Mouse (Mus musculus) heart, postnatal 36 days (tissue): ENCODE results near the gene Rnf10. TPM values are rescaled to one million over a fixed set of nuclear protein-coding genes. Genes with fewer than 3 reads are reported as not detected.

Experiments used
- DNase-seq, 2 experiments: peaks; one replicate each; pipeline ENCODE4 v3.0.0; 2021 to 2022
- intact Hi-C: fragments of 180-260 bp; cut with DNase I; formaldehyde crosslinking; loops from one replicate; pipeline ENCODE4 v1.15.1; 2025
- total RNA-seq, 2 experiments: library from RNA; stranded (reverse); gene quantifications; 2 replicates each; pipeline ENCODE4 v1.2.3; 2021

Gene Rnf10
- total RNA-seq, 2 experiments from 2014 or later: 378 to 424 TPM

GRCm38 (mm10) chr5:115207892-115208291, 64.8 kb downstream of the Rnf10 start:
- intact Hi-C loops: no loop called here
- no peak for DNase-seq

GRCm38 (mm10) chr5:115207244-115207643, 65.5 kb downstream of the Rnf10 start:
- intact Hi-C loops: no loop called here
- no peak for DNase-seq

GRCm38 (mm10) chr5:115204562-115205311, 68.0 kb downstream of the Rnf10 start:
- intact Hi-C loops: no loop called here
- peak; percentile 61 to 66 for DNase-seq

GRCm38 (mm10) chr5:115203735-115204561, 68.8 kb downstream of the Rnf10 start:
- DNase-seq: peak; percentile 50 to 51
- intact Hi-C loops: loop anchor here (2.0 kb wide), 1 partner anchor 15 kb away; no protein-coding TSS in a partner anchor

- intact Hi-C loops: no loop called here
- DNase-seq: no peak
Observed at GRCm38 (mm10) chr5:115194626-115195221, 78.0 kb downstream of the Rnf10 start.

GRCm38 (mm10) chr5:115193669-115194625, 78.8 kb downstream of the Rnf10 start, which contains the start of gene Cabp1:
Cabp1 (minus strand) TSS chr5:115194381.
- intact Hi-C loops: no loop called here
- peak in 1 of 2 experiments; percentile 48 for DNase-seq

- DNase-seq: peak; percentile 64 to 66
- intact Hi-C loops: no loop called here
Observed at GRCm38 (mm10) chr5:115193226-115193625, 79.5 kb downstream of the Rnf10 start.

GRCm38 (mm10) chr5:115192828-115193195, 79.9 kb downstream of the Rnf10 start:
- DNase-seq: no peak
- intact Hi-C loops: no loop called here

GRCm38 (mm10) chr5:115191880-115192827, 80.5 kb downstream of the Rnf10 start:
- no peak for DNase-seq
- intact Hi-C loops: no loop called here

Other genes starting within 250 kb of the Rnf10 start
- not detected for gene Gm10401, start 174.6 kb downstream of the Rnf10 start, total RNA-seq
- 100 to 1,000 TPM; 203 to 239 TPM for gene Acads, start 153.6 kb downstream of the Rnf10 start, total RNA-seq
- gene Unc119b, start 137.9 kb downstream of the Rnf10 start, total RNA-seq: 10 to 100 TPM; 17.7 to 21.3 TPM
- gene Mlec, start 114.7 kb downstream of the Rnf10 start, total RNA-seq: 10 to 100 TPM; 73.4 to 93.0 TPM
- 1 to 10 TPM; 1.8 to 3.2 TPM for gene Cabp1, start 78.5 kb downstream of the Rnf10 start, total RNA-seq
- 10 to 100 TPM; 31.5 to 35.5 TPM for gene Pop5, start 37.1 kb downstream of the Rnf10 start, total RNA-seq
- gene Coq5, start 6.8 kb upstream of the Rnf10 start, total RNA-seq: 100 to 1,000 TPM; 137 to 167 TPM
- gene Dynll1, start 28.1 kb upstream of the Rnf10 start, total RNA-seq: 10 to 100 TPM; 71.9 to 88.5 TPM
- 10 to 100 TPM; 16.0 to 18.1 TPM for gene Srsf9, start 54.3 kb upstream of the Rnf10 start, total RNA-seq
- 10 to 100 TPM; 17.6 to 18.6 TPM for gene Gatc, start 68.3 kb upstream of the Rnf10 start, total RNA-seq
- 10 to 100 TPM; 22.8 to 27.6 TPM for gene Triap1, start 68.3 kb upstream of the Rnf10 start, total RNA-seq
- gene Cox6a1, start 76.1 kb upstream of the Rnf10 start, total RNA-seq: 100 to 1,000 TPM; 253 to 261 TPM
- gene Msi1, start 156.7 kb upstream of the Rnf10 start, total RNA-seq: 1 to 10 TPM in 1 of 2 experiments, under 1 TPM in 1; 0.92 to 1.2 TPM
- gene Pla2g1b, start 193.4 kb upstream of the Rnf10 start, total RNA-seq: not detected
- gene Sirt4, start 211.8 kb upstream of the Rnf10 start, total RNA-seq: 10 to 100 TPM; 17.9 to 18.1 TPM
- 10 to 100 TPM; 36.2 to 37.9 TPM for gene Pxn, start 233.8 kb upstream of the Rnf10 start, total RNA-seq